Mouse (Mus musculus): Measurements from ENCODE around the gene Mctp2. TPM values are rescaled to one million over a fixed set of nuclear protein-coding genes. Genes with fewer than 3 reads are reported as not detected.

Mctp2 gene
- total and polyA plus RNA-seq, 2 experiments from 2014 or later, result 0.44 to 0.71 TPM

DNA sequence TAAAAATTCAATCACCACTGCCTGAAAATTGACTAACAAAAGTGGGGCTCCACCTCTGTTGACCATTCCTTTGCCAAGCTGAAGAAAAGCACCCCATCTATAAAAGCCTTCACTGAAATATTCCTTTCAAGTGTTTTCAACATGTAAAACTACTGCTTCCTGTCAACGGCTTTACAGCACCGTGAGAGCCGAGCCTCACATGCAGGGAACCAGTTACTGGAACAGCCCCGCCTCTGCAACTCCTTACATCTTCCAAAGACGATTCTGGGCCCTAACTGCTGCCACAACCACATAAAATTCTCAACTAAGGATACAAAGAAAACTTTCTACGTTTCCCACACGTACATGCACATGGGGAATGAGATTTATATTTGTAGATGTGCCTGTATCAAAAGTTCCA, 88.4 kb downstream of the Mctp2 start:
- Histone ChIP-seq H3K9ac (replicated peaks; ENCODE audit: low read length, poor library complexity, severe bottlenecking) (no peak overlapping the region), H3K4me2 (ENCODE audit: low read depth, low read length, poor library complexity, severe bottlenecking) (no peak overlapping the region), H3K27me3 (ENCODE audit: insufficient read depth, low read length) (no peaks in the 10 kb centered on the region), H3K36me3 (ENCODE audit: insufficient read depth, low read length) (no peaks in the 10 kb centered on the region), H3K27ac (ENCODE audit: low read depth, low read length) (no peak overlapping the region), H3K4me3 (ENCODE audit: low read depth, low read length) (no peak overlapping the region), H3K4me1 (ENCODE audit: insufficient read depth, low read length) (no peaks in the 10 kb centered on the region), H3K9me3 (ENCODE audit: low read length) (no peaks in the 10 kb centered on the region)
- WGBS, result 70% methylated on average over 7 of the region's 7 CpGs
- no peak for TF ChIP-seq CTCF (IDR thresholded peaks at IDR 0.05)
- ATAC-seq (ENCODE audit: low FRiP score), result no peak
- no peak for DNase-seq (ENCODE audit: low spot score)

DNA sequence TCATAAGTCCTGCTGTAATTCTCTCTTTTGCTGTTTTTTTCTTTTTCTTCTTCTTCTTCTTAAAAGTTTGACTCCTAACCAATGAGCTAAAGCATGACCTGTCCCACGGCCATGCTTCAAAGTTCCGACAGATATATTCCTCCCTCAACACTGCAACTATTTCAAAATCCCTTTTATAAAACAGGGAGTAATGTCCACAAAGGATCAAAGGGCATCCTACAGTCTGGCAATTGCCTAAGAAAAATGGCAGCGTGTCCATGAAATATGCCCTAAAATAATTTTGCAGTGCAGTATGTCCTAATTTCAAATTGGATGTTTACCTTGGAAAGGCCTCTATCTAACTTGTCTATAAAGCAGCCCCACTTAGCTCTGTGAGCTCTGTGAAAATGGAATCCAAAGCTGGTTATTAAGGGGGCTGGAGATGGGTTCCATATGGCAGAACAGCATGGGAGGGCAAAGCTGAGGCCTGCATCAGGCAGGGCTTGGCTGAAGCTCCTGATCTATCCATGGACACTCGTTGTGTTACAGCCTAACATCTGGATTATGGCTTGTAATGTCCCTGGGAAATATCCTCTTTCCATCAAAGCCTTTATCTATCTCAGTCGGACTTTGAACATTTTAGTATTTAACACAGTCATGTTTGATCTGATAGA, 90.7 kb downstream of the Mctp2 start:
- no peak overlapping the region for H3K9ac ChIP-seq (replicated peaks; ENCODE audit: low read length, poor library complexity, severe bottlenecking)
- no peak overlapping the region for H3K4me2 ChIP-seq (ENCODE audit: low read depth, low read length, poor library complexity, severe bottlenecking)
- no peaks in the 10 kb centered on the region for H3K27me3 ChIP-seq (ENCODE audit: insufficient read depth, low read length)
- no peaks in the 10 kb centered on the region for H3K36me3 ChIP-seq (ENCODE audit: insufficient read depth, low read length)
- no peaks in the 10 kb centered on the region for H3K9me3 ChIP-seq (ENCODE audit: low read length)
- no peak for TF ChIP-seq CTCF (IDR thresholded peaks at IDR 0.05)
- DNase-seq (ENCODE audit: low spot score) (no peak), ATAC-seq (ENCODE audit: low FRiP score) (no peak)
- no peak overlapping the region for H3K27ac ChIP-seq (ENCODE audit: low read depth, low read length)
- H3K4me1 ChIP-seq (ENCODE audit: insufficient read depth, low read length), result no peaks in the 10 kb centered on the region
- H3K4me3 ChIP-seq (ENCODE audit: low read depth, low read length), result no peak overlapping the region
- whole genome bisulfite sequencing, result 76% methylated on average over 5 of the region's 5 CpGs

DNA sequence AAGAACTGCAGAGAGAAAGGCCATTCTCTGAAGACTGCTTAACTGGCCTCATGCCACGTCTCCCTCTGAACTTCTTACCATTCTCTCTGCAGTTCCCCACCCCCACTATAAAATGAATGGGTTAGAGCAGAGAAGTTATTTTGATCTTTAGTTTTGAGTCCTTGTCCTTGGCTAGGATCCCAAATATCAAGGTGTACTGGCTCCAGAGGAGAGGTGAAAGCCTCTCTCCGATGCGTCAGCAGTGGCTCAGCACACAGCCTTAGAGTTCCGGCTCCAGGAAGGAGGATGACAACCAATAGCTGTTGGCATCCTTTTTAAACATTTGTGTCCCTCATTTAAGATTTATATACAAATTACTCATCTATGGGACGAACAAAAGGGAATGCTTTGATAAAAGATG, 96.2 kb downstream of the Mctp2 start:
- H3K4me2 ChIP-seq (ENCODE audit: low read depth, low read length, poor library complexity, severe bottlenecking), result no peak overlapping the region
- H3K27ac ChIP-seq (ENCODE audit: low read depth, low read length), result no peak overlapping the region
- H3K27me3 ChIP-seq (ENCODE audit: insufficient read depth, low read length), result no peaks in the 10 kb centered on the region
- 85% methylated on average over 5 of the region's 5 CpGs for whole genome bisulfite sequencing
- H3K9ac ChIP-seq (replicated peaks; ENCODE audit: low read length, poor library complexity, severe bottlenecking), result no peak overlapping the region
- H3K9me3 ChIP-seq (ENCODE audit: low read length), result no peaks in the 10 kb centered on the region
- H3K4me3 ChIP-seq (ENCODE audit: low read depth, low read length), result no peak overlapping the region
- no peaks in the 10 kb centered on the region for H3K4me1 ChIP-seq (ENCODE audit: insufficient read depth, low read length)
- ATAC-seq (ENCODE audit: low FRiP score) (no peak), DNase-seq (ENCODE audit: low spot score) (no peak)
- no peak for TF ChIP-seq CTCF (IDR thresholded peaks at IDR 0.05)
- H3K36me3 ChIP-seq (ENCODE audit: insufficient read depth, low read length), result no peaks in the 10 kb centered on the region

DNA sequence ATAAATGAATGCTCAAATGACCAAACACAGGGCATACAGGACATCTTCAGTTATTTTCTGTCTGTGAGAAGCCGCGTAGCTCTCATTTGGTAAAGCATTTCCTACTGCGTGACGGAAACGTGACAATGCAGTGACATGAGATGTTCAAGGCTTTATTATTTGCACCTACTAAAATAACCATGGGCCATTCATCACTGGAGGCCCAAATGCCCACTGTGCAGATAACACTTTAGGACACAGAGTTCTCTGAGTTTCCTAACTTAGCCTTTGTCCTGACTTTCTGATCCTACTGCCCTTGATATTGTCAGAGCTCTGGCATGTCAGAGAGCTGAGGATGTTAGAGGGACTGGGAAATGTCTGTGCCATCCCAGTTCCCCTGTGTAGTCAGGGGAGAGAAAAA, 97.1 kb downstream of the Mctp2 start:
- no peak for DNase-seq (ENCODE audit: low spot score)
- Histone ChIP-seq H3K4me2 (ENCODE audit: low read depth, low read length, poor library complexity, severe bottlenecking) (no peak overlapping the region), H3K36me3 (ENCODE audit: insufficient read depth, low read length) (no peaks in the 10 kb centered on the region), H3K4me3 (ENCODE audit: low read depth, low read length) (no peak overlapping the region), H3K27me3 (ENCODE audit: insufficient read depth, low read length) (no peaks in the 10 kb centered on the region), H3K27ac (ENCODE audit: low read depth, low read length) (no peak overlapping the region), H3K9me3 (ENCODE audit: low read length) (no peaks in the 10 kb centered on the region), H3K4me1 (ENCODE audit: insufficient read depth, low read length) (no peaks in the 10 kb centered on the region), H3K9ac (replicated peaks; ENCODE audit: low read length, poor library complexity, severe bottlenecking) (no peak overlapping the region)
- ATAC-seq (ENCODE audit: low FRiP score), result no peak
- 90% methylated on average over 5 of the region's 5 CpGs for WGBS
- TF ChIP-seq CTCF (IDR thresholded peaks at IDR 0.05), result no peak

DNA sequence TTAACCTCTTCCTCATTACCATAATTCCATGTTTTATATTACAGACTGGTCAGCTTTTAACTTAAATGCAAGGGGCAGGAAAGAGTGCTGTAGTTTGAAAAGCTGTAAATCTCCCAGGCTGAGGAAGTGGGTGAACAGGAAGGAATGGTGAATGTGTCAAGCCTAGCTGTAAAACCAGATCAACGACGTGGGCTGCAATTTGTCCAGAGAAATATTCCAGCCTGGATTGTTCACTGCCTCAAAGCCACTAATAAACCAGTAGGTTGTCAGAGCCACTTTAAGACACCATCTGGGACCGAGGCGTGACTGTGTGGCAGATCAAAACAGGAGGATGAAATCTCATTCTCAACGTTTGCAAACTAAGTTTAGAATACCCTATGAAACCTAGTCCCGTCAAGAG, 99.6 kb downstream of the Mctp2 start:
- no peaks in the 10 kb centered on the region for H3K4me1 ChIP-seq (ENCODE audit: insufficient read depth, low read length)
- no peak overlapping the region for H3K4me3 ChIP-seq (ENCODE audit: low read depth, low read length)
- no peak overlapping the region for H3K9ac ChIP-seq (replicated peaks; ENCODE audit: low read length, poor library complexity, severe bottlenecking)
- no peaks in the 10 kb centered on the region for H3K9me3 ChIP-seq (ENCODE audit: low read length)
- no peaks in the 10 kb centered on the region for H3K27me3 ChIP-seq (ENCODE audit: insufficient read depth, low read length)
- H3K36me3 ChIP-seq (ENCODE audit: insufficient read depth, low read length), result no peaks in the 10 kb centered on the region
- H3K4me2 ChIP-seq (ENCODE audit: low read depth, low read length, poor library complexity, severe bottlenecking), result no peak overlapping the region
- ATAC-seq (ENCODE audit: low FRiP score) (no peak), DNase-seq (ENCODE audit: low spot score) (no peak)
- H3K27ac ChIP-seq (ENCODE audit: low read depth, low read length), result no peak overlapping the region
- 65% methylated on average over 6 of the region's 6 CpGs for WGBS
- no peak for TF ChIP-seq CTCF (IDR thresholded peaks at IDR 0.05)

- no peak for ATAC-seq (ENCODE audit: low FRiP score)
- Histone ChIP-seq H3K27ac (ENCODE audit: low read depth, low read length) (no peak overlapping the region), H3K9ac (replicated peaks; ENCODE audit: low read length, poor library complexity, severe bottlenecking) (no peak overlapping the region)
Observed at GRCm38 (mm10) chr7:72195709-72196108, 110.7 kb downstream of the Mctp2 start.

More at GRCm38 (mm10) chr7:72195709-72196108, 110.7 kb downstream of the Mctp2 start:
- DNase-seq (ENCODE audit: low spot score), result no peak
- Histone ChIP-seq H3K4me3 (ENCODE audit: low read depth, low read length) (no peak overlapping the region), H3K4me2 (ENCODE audit: low read depth, low read length, poor library complexity, severe bottlenecking) (no peak overlapping the region), H3K4me1 (ENCODE audit: insufficient read depth, low read length) (no peaks in the 10 kb centered on the region), H3K27me3 (ENCODE audit: insufficient read depth, low read length) (no peaks in the 10 kb centered on the region), H3K9me3 (ENCODE audit: low read length) (no peaks in the 10 kb centered on the region), H3K36me3 (ENCODE audit: insufficient read depth, low read length) (no peaks in the 10 kb centered on the region)
- WGBS, result 68% methylated on average over 1 of the region's 1 CpGs
- TF ChIP-seq CTCF (IDR thresholded peaks at IDR 0.05), result no peak
